Comparison of ENCODE assay signal across 11 mouse cellular contexts in genomic region chr6:107012938-107013511, GRCm38 (mm10).
DNase-seq lines count a peak whose midpoint lies in the region; ATAC-seq lines count a peak whose summit lies in the region.
"Had no signal": no experiment of that assay in that cellular context is flagged by ENCODE, and none has a peak within 500 bp of the region (broad histone marks: within the 10 kb centered on the region; RNA-seq: fewer than 3 reads in every experiment).

No protein-coding gene starts in this region.

- 0 out of 2 replicates have a peak overlapping the region, but pooled peaks have one; percentile 19 for H3K9ac ChIP-seq in midbrain, embryonic 13.5 days (replicated peaks)
- H3K9ac ChIP-seq: liver, embryonic 13.5 days had no signal

- H3K4me2 ChIP-seq in midbrain, embryonic 13.5 days (replicated peaks): peak overlapping the region; percentile 44
- H3K4me2 ChIP-seq: liver, embryonic 13.5 days had no signal

- peak; percentile 13 for DNase-seq in adrenal gland, postnatal 14 days
- DNase-seq in adrenal gland, adult 8-10 months: no peak
- DNase-seq in adrenal gland, postnatal 25 days: peak; percentile 1
- peak; percentile 73 for DNase-seq in hindbrain, embryonic 10.5 days (ENCODE audit: low spot score)
- no peak for DNase-seq in MN1 (ENCODE audit: low spot score)
- no peak for DNase-seq in gastrocnemius, postnatal 25 days
- no peak for DNase-seq in spleen, postnatal 36 days (ENCODE audit: low spot score in 2 of 2)
- DNase-seq: heart, postnatal 36 days; liver, embryonic 13.5 days; thymus, postnatal 4 days had no signal

- WGBS in hindbrain, embryonic 10.5 days: 7% methylated on average over 9 of the region's 9 CpGs
- WGBS in midbrain, embryonic 13.5 days: 3% methylated on average over 9 of the region's 9 CpGs

- peak overlapping the region; percentile 78 for H3K27ac ChIP-seq in hindbrain, embryonic 10.5 days
- H3K27ac ChIP-seq in midbrain, embryonic 13.5 days: peak overlapping the region; percentile 75
- H3K27ac ChIP-seq: liver, embryonic 13.5 days had no signal

- H3K27me3 ChIP-seq in hindbrain, embryonic 10.5 days (ENCODE audit: insufficient read depth, poor library complexity, severe bottlenecking): no peaks in the 10 kb centered on the region
- no peaks in the 10 kb centered on the region for H3K27me3 ChIP-seq in midbrain, embryonic 13.5 days
- H3K27me3 ChIP-seq: liver, embryonic 13.5 days had no signal

- ATAC-seq in midbrain, embryonic 13.5 days: peak; percentile 85

- H3K36me3 ChIP-seq in hindbrain, embryonic 10.5 days: no peaks in the 10 kb centered on the region
- no peaks in the 10 kb centered on the region for H3K36me3 ChIP-seq in midbrain, embryonic 13.5 days
- H3K36me3 ChIP-seq: liver, embryonic 13.5 days had no signal

- H3K9me3 ChIP-seq in hindbrain, embryonic 10.5 days: no peaks in the 10 kb centered on the region
- H3K9me3 ChIP-seq in midbrain, embryonic 13.5 days: no peaks in the 10 kb centered on the region
- H3K9me3 ChIP-seq: liver, embryonic 13.5 days had no signal

- peaks cover 32% of the 10 kb centered on the region for H3K4me1 ChIP-seq in hindbrain, embryonic 10.5 days (replicated peaks)
- peaks cover 18% of the 10 kb centered on the region for H3K4me1 ChIP-seq in midbrain, embryonic 13.5 days (replicated peaks)
- H3K4me1 ChIP-seq: liver, embryonic 13.5 days had no signal

- H3K4me3 ChIP-seq in hindbrain, embryonic 10.5 days: peak overlapping the region; percentile 20; the same call in 1 of the 2 replicates
- 0 out of 2 replicates have a peak overlapping the region, but pooled peaks have one; percentile 11 for H3K4me3 ChIP-seq in midbrain, embryonic 13.5 days (replicated peaks)
- H3K4me3 ChIP-seq: liver, embryonic 13.5 days had no signal

Comparison
In these comparisons a context has a peak if more than half of its experiments do, and no peak if none do; other contexts are left out.
1. DNase-seq: peak in adrenal gland, postnatal 14 days (single experiment), adrenal gland, postnatal 25 days (single experiment) and hindbrain, embryonic 10.5 days (single experiment); none in adrenal gland, adult 8-10 months (single experiment), MN1 (single experiment), gastrocnemius, postnatal 25 days (single experiment) and spleen, postnatal 36 days (0 of 2).